Mouse (Mus musculus) right cerebral cortex, postnatal 4 days (tissue): Measurements from ENCODE around the gene Elp1.

Experiments
- DNase-seq: peaks from one replicate; pipeline ENCODE4 v3.0.0-alpha.2; 2022

Gene Elp1

GRCm38 (mm10) chr4:56801907-56802668 lies at the start of gene Elp1, which contains the start of gene Fam206a:
Gene Elp1, minus strand, starts transcription at chr4:56802331.
Gene Fam206a, plus strand, starts transcription at chr4:56802345.
- DNase-seq: peak; percentile 98

- no peak for DNase-seq
Observed at GRCm38 (mm10) chr4:56850724-56851123, 48.6 kb upstream of the Elp1 start.

GRCm38 (mm10) chr4:56848044-56848443 lies 45.9 kb upstream of the Elp1 start:
- DNase-seq: no peak

- DNase-seq: no peak
Observed at GRCm38 (mm10) chr4:56847400-56847799, 45.3 kb upstream of the Elp1 start.

GRCm38 (mm10) chr4:56845896-56846533 lies 43.9 kb upstream of the Elp1 start:
- no peak for DNase-seq

- DNase-seq: no peak
Observed at GRCm38 (mm10) chr4:56844911-56845310, 42.8 kb upstream of the Elp1 start.

- no peak for DNase-seq
Observed at GRCm38 (mm10) chr4:56843963-56844362, 41.8 kb upstream of the Elp1 start.

- DNase-seq: no peak
Observed at GRCm38 (mm10) chr4:56842501-56842900, 40.4 kb upstream of the Elp1 start.

GRCm38 (mm10) chr4:56840297-56840696 lies 38.2 kb upstream of the Elp1 start:
- DNase-seq: no peak

GRCm38 (mm10) chr4:56837661-56838060 lies 35.5 kb upstream of the Elp1 start:
- no peak for DNase-seq

GRCm38 (mm10) chr4:56831998-56832397 lies 29.9 kb upstream of the Elp1 start:
- DNase-seq: no peak

- no peak for DNase-seq
Observed at GRCm38 (mm10) chr4:56831013-56831609, 29.0 kb upstream of the Elp1 start.

GRCm38 (mm10) chr4:56829511-56829921 lies 27.4 kb upstream of the Elp1 start:
- peak; percentile 13 for DNase-seq

GRCm38 (mm10) chr4:56828932-56829331 lies 26.8 kb upstream of the Elp1 start:
- no peak for DNase-seq

- DNase-seq: no peak
Observed at GRCm38 (mm10) chr4:56824231-56824630, 22.1 kb upstream of the Elp1 start.

GRCm38 (mm10) chr4:56820017-56820550 lies 18.0 kb upstream of the Elp1 start:
- no peak for DNase-seq

GRCm38 (mm10) chr4:56815131-56815530 lies 13.0 kb upstream of the Elp1 start:
- DNase-seq: no peak

- no peak for DNase-seq
Observed at GRCm38 (mm10) chr4:56812096-56812495, 10.0 kb upstream of the Elp1 start.

GRCm38 (mm10) chr4:56811642-56812041 lies 9.5 kb upstream of the Elp1 start:
- no peak for DNase-seq

- no peak for DNase-seq
Observed at GRCm38 (mm10) chr4:56809050-56809449, 6.9 kb upstream of the Elp1 start.

GRCm38 (mm10) chr4:56802669-56803150 lies 579 bp upstream of the Elp1 start:
- no peak for DNase-seq

- DNase-seq: no peak
Observed at GRCm38 (mm10) chr4:56791373-56791772, 10.8 kb downstream of the Elp1 start.

GRCm38 (mm10) chr4:56771065-56771464 lies 31.1 kb downstream of the Elp1 start:
- DNase-seq: no peak

GRCm38 (mm10) chr4:56768913-56769312 lies 33.2 kb downstream of the Elp1 start:
- DNase-seq: no peak
